ENCODE assay signal across 8 mouse cellular contexts in genomic region chr10:117675096-117676035, GRCm38 (mm10). TPM values are rescaled to one million over a fixed set of nuclear protein-coding genes. Genes with fewer than 3 reads are reported as not detected.
A peak's percentile ranks its signal among the peaks of the same experiment; 100 is the strongest.
DNase-seq lines count a peak whose midpoint lies in the region; ATAC-seq and TF ChIP-seq lines count a peak whose summit lies in the region.

No protein-coding gene starts in this region.

- H3K9ac ChIP-seq in heart, embryonic 14.5 days (ENCODE audit: low read length): 0 out of 2 replicates have a peak overlapping the region, but pooled peaks have one; percentile 3
- H3K9ac ChIP-seq in kidney, postnatal 0 days (ENCODE audit: low read depth, low read length): no peak overlapping the region
- H3K9ac ChIP-seq in limb, embryonic 15.5 days: no peak overlapping the region

- TF ChIP-seq CTCF in kidney, postnatal 0 days (IDR thresholded peaks at IDR 0.05; ENCODE audit: low read depth): no peak

- peak overlapping the region; percentile 22 for H3K27ac ChIP-seq in forebrain, embryonic 10.5 days
- H3K27ac ChIP-seq in heart, embryonic 14.5 days (replicated peaks in 1 of 2; ENCODE audit: control insufficient read depth in 1 of 2, insufficient read depth in 1 of 2, low read depth in 2 of 2, low read length in 2 of 2): no peak overlapping the region
- no peak overlapping the region for H3K27ac ChIP-seq in kidney, postnatal 0 days
- H3K27ac ChIP-seq in limb, embryonic 15.5 days: no peak overlapping the region

- peak overlapping the region; percentile 47 for H3K4me3 ChIP-seq in forebrain, embryonic 10.5 days
- peak overlapping the region; percentile 25 to 38 for H3K4me3 ChIP-seq in heart, embryonic 14.5 days (ENCODE audit: control insufficient read depth in 1 of 2, insufficient read depth in 1 of 2, low read depth in 1 of 2, low read length in 2 of 2)
- H3K4me3 ChIP-seq in kidney, postnatal 0 days (replicated peaks; ENCODE audit: low read depth, low read length): no peak overlapping the region
- H3K4me3 ChIP-seq in limb, embryonic 15.5 days: peak overlapping the region; percentile 23

- peak; percentile 42; the same call in 1 of the 2 replicates for ATAC-seq in heart, embryonic 14.5 days (ENCODE audit: insufficient number of reproducible peaks, insufficient read depth, low FRiP score, low read depth)
- ATAC-seq in kidney, postnatal 0 days (replicated peaks; ENCODE audit: low FRiP score, low read depth): peak; percentile 45; the same call in 1 of the 2 replicates
- ATAC-seq in limb, embryonic 15.5 days (ENCODE audit: insufficient number of reproducible peaks, low FRiP score, low TSS enrichment, low read depth): no peak

- H3K4me1 ChIP-seq in forebrain, embryonic 10.5 days: peaks cover 12% of the 10 kb centered on the region
- H3K4me1 ChIP-seq in heart, embryonic 14.5 days (ENCODE audit: control insufficient read depth in 2 of 2, insufficient read depth in 2 of 2, low read length in 2 of 2): peaks cover 2 to 13% of the 10 kb centered on the region in 2 experiments; a peak in 3 of 4 replicates
- H3K4me1 ChIP-seq in kidney, postnatal 0 days (replicated peaks; ENCODE audit: insufficient read depth, low read length): no peaks in the 10 kb centered on the region
- H3K4me1 ChIP-seq in limb, embryonic 15.5 days: peaks cover 24% of the 10 kb centered on the region

- no peaks in the 10 kb centered on the region for H3K9me3 ChIP-seq in forebrain, embryonic 10.5 days
- H3K9me3 ChIP-seq in heart, embryonic 14.5 days (ENCODE audit: control insufficient read depth, low read length): no peaks in the 10 kb centered on the region
- no peaks in the 10 kb centered on the region for H3K9me3 ChIP-seq in kidney, postnatal 0 days (replicated peaks; ENCODE audit: low read length)
- no peaks in the 10 kb centered on the region for H3K9me3 ChIP-seq in limb, embryonic 15.5 days

- peak overlapping the region; percentile 79 for H3K4me2 ChIP-seq in heart, embryonic 14.5 days (ENCODE audit: low read length)
- H3K4me2 ChIP-seq in kidney, postnatal 0 days (ENCODE audit: low read length): peak overlapping the region; percentile 40
- peak overlapping the region; percentile 41 for H3K4me2 ChIP-seq in limb, embryonic 15.5 days

- 50% methylated on average over 20 of the region's 20 CpGs for WGBS in forebrain, embryonic 10.5 days
- WGBS in heart, embryonic 14.5 days: 34% methylated on average over 20 of the region's 20 CpGs
- WGBS in kidney, postnatal 0 days: 43% methylated on average over 20 of the region's 20 CpGs
- WGBS in limb, embryonic 15.5 days: 29% methylated on average over 20 of the region's 20 CpGs

- H3K36me3 ChIP-seq in forebrain, embryonic 10.5 days (replicated peaks): no peaks in the 10 kb centered on the region
- H3K36me3 ChIP-seq in heart, embryonic 14.5 days (ENCODE audit: control insufficient read depth, insufficient read depth, low read length): no peaks in the 10 kb centered on the region
- no peaks in the 10 kb centered on the region for H3K36me3 ChIP-seq in kidney, postnatal 0 days (ENCODE audit: insufficient read depth, low read length)
- no peaks in the 10 kb centered on the region for H3K36me3 ChIP-seq in limb, embryonic 15.5 days

- H3K27me3 ChIP-seq in forebrain, embryonic 10.5 days (ENCODE audit: poor library complexity, severe bottlenecking): no peaks in the 10 kb centered on the region; the same call in 1 of the 2 replicates
- H3K27me3 ChIP-seq in heart, embryonic 14.5 days (ENCODE audit: control insufficient read depth, insufficient read depth, low read length): no peaks in the 10 kb centered on the region
- no peaks in the 10 kb centered on the region for H3K27me3 ChIP-seq in kidney, postnatal 0 days (ENCODE audit: insufficient read depth, low read length)
- no peaks in the 10 kb centered on the region for H3K27me3 ChIP-seq in limb, embryonic 15.5 days

- DNase-seq in B cell, adult 2 months: peak; percentile 67 to 77
- peak; percentile 98 for DNase-seq in brain, adult 2 months (ENCODE audit: low read depth, low spot score)
- DNase-seq in forebrain, embryonic 10.5 days (ENCODE audit: extremely low spot score, low spot score): peak; percentile 69
- DNase-seq in kidney, postnatal 0 days (ENCODE audit: low spot score): peak; percentile 74
- peak; percentile 30 to 72 for DNase-seq in natural killer cell, adult 2 months (ENCODE audit: low spot score in 2 of 2)
- DNase-seq in testis, postnatal 10 days (ENCODE audit: low spot score): peak; percentile 70

RNA-seq across cellular contexts. Expression of gene Mdm2, which starts 35.2 kb away (rescaled TPM):
- polyA plus RNA-seq in forebrain, embryonic 10.5 days (2016; fragmentation: Nextera tagmentation; extraction: Ambion mirVana): 54.0 and 58.3 TPM in 2 replicates
- 48.9 and 49.0 TPM in 2 replicates for polyA plus RNA-seq in heart, embryonic 14.5 days (2014; fragmentation: Nextera tagmentation; extraction: Ambion mirVana)
- 22.0 and 24.5 TPM in 2 replicates for polyA plus RNA-seq in kidney, postnatal 0 days (2015; fragmentation: Nextera tagmentation; extraction: Ambion mirVana)
- 40.2 and 43.8 TPM in 2 replicates for polyA plus RNA-seq in limb, embryonic 15.5 days (2015; fragmentation: Nextera tagmentation; extraction: Ambion mirVana)

RNA-seq across cellular contexts. Expression of gene Cpm, which starts 46.1 kb away (rescaled TPM):
- 4.8 and 5.9 TPM in 2 replicates for polyA plus RNA-seq in forebrain, embryonic 10.5 days (2016; fragmentation: Nextera tagmentation; extraction: Ambion mirVana)
- 0.96 and 1.00 TPM in 2 replicates for polyA plus RNA-seq in heart, embryonic 14.5 days (2014; fragmentation: Nextera tagmentation; extraction: Ambion mirVana)
- polyA plus RNA-seq in kidney, postnatal 0 days (2015; fragmentation: Nextera tagmentation; extraction: Ambion mirVana): 51.7 and 52.8 TPM in 2 replicates
- polyA plus RNA-seq in limb, embryonic 15.5 days (2015; fragmentation: Nextera tagmentation; extraction: Ambion mirVana): 69.8 and 72.6 TPM in 2 replicates
